Mouse (Mus musculus): Measurements from ENCODE around the gene Tial1.

GRCm38 (mm10) chr7:128459791-128460130, 1.8 kb downstream of the Tial1 start:
- TF ChIP-seq CTCF (IDR thresholded peaks at IDR 0.05; ENCODE audit: control insufficient read depth, insufficient read depth, insufficient replicate concordance, low read depth, low read length) = no peak
- no peak for TF ChIP-seq POLR2A (IDR thresholded peaks at IDR 0.05; ENCODE audit: control insufficient read depth, low read depth, low read length)

Measured in testis, adult 2 months (tissue).